Mouse (Mus musculus) bone marrow macrophage, adult 2 months (primary cell): ENCODE measurements around the gene Gm13030.

Experiments used
- CTCF ChIP-seq: IDR thresholded peaks from 2 replicates; pipeline ENCODE4 v1.5.1; 2012; ENCODE audit warnings: low read depth, mild to moderate bottlenecking, low read length, moderate library complexity
- POLR2A ChIP-seq: IDR thresholded peaks from 2 replicates; pipeline ENCODE4 v1.6.1; 2012; ENCODE audit warnings: mild to moderate bottlenecking, low read depth, low read length, borderline replicate concordance

DNA sequence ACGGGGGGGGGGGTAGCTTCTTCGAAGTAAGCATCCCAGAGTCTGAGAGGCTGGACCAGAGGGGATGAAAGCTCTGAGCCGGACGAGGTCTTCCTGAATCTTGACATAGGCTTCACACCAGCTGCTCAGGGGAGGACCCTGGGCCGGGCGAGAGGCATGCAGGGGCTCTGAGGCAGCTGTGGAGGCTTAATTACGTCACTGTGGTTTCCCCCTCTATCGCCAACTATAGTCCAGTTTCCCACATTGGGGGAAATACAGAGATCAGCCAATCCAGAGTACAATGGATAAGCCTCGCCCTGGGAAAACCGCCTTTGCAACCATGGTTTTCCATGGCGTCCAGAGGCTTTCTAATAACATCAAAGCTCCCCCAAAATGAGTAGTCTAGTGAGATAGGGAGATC lies 46.6 kb downstream of the Gm13030 start:
- TF ChIP-seq CTCF (no peak), POLR2A (no peak)
